Mouse (Mus musculus) stomach, postnatal 0 days (tissue): ENCODE results near the gene R3hdm1.
"Not testable (repeated sequence)": the region's sequence is repeated elsewhere in the genome, so short reads cannot be mapped to it uniquely, and the experiment has no call there.

Source experiments
- CTCF ChIP-seq: IDR thresholded peaks from 2 replicates; pipeline ENCODE4 v1.5.1; 2016; ENCODE audit warnings: antibody characterized with exemption, low read depth, mild to moderate bottlenecking, moderate library complexity
- EP300 ChIP-seq: optimal IDR thresholded peaks from 2 replicates; pipeline ENCODE3; 2016; ENCODE audit warnings: antibody characterized with exemption

- TF ChIP-seq EP300, CTCF: not testable (repeated sequence)
These were observed 33.1 kb downstream of the R3hdm1 start for GRCm38 (mm10) chr1:128136222-128136621.
